Mouse (Mus musculus) layer of hippocampus, postnatal 14 days (tissue): ENCODE data around the gene Cntnap3. TPM values are rescaled to one million over a fixed set of nuclear protein-coding genes. Genes with fewer than 3 reads are reported as not detected.
"Not testable (repeated sequence)": the region's sequence is repeated elsewhere in the genome, so short reads cannot be mapped to it uniquely, and the experiment has no call there.

Source experiments
- DNase-seq, 2 experiments: peaks; one replicate each; pipeline ENCODE4 v3.0.0; 2021 to 2022; ENCODE audit warnings: low spot score in 2 of 2, mixed read lengths in 1 of 2
- long read RNA-seq, 2 experiments: library from polyadenylated mRNA; stranded (forward); transcript quantifications; one replicate each; pipeline ENCODE4 v2.0.0; 2021
- total RNA-seq, 2 experiments: library from RNA; stranded (reverse); gene quantifications; 2 replicates each; pipeline ENCODE4 v1.2.3; 2021

Cntnap3 gene
- total RNA-seq, result 1 to 10 TPM; 5.0 TPM
- long read RNA-seq, experiment 1, full-length matches to known transcripts, result 5 of 8 reads
- long read RNA-seq, experiment 1, partial matches to known transcripts, result 2 of 8 reads
- long read RNA-seq, experiment 1, other reads (novel, unspliced or antisense), result 1 of 8 reads
- long read RNA-seq, experiment 2, partial matches to known transcripts, result 2 of 2 reads
- long read RNA-seq, experiment 2, other reads (novel, unspliced or antisense), result 0 of 2 reads

DNA sequence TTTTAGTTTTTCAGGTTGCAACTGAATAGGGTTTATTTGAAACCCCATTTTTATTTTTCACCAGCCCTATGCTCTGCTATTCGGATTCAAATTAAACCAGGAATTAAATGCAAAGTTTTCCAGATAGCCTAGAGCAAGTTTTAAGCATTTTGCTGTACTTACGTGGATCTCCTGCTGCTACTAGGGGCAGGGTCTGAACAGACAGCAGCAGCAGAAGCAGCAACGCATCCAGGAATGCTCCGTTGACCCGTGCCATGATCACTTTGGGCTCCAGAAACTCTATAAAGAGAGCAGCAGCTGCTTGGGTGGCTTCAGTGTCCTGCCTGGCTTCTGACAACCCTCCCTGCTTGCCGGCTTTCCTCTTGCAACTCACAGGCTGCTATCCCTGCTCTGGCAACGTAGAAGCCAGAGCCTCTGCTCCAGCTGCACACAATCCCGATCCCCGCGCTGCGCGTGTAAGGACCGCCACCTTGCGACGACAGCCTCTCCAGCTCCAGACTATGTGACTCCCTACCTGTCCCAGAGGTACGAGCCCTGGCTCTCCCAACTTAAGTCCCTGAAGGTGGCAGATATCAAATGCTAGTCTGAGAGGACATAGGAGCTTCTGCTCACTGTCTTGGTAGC lies at the start of gene Cntnap3:
TSS of gene Cntnap3 (minus strand) at position 371 of the 624 bp plus-strand sequence.
- peak; percentile 3 to 10 for DNase-seq

DNA sequence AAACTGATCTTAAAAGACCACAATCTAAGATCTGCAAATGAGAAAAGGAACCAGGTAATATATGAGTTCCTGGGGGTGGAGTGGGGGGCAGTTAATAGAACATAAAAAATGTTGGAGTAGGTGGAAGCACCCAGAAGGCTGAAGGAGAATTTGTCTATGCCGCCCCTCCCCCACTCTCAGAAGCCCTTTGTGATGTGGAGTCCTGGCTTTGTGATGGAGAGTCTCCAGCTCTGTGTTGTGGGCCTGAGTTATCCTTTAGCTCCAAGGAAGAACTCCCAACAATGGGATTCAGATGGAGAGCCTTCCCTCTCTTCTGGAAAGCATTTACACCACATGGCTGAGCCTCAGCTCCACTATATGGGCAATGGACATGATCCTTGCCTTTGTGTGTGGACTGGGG lies 13.4 kb upstream of the Cntnap3 start, which contains the start of gene Spata31:
TSS of gene Spata31 (plus strand) at position 216 of the 400 bp plus-strand sequence.
- DNase-seq, result no peak

DNA sequence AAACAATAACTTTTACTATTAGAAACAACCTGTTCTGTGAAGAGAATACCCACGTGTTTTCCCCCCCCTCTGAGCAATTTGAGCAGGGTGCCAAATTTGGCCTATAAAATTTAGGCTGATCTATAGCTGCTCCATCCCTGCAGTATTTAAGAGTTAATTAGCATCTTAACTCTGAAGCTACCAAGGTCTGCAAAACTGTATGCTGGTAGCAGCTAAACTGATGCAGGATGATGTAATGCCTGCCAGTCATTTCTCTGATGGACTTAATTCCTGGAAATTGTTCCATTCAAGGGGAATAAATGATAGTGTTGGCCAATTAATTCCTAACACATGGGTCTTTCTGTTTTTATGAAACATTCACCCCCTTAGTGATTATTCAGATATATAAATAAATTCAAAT lies 623 bp downstream of the Cntnap3 start:
- no peak for DNase-seq

DNA sequence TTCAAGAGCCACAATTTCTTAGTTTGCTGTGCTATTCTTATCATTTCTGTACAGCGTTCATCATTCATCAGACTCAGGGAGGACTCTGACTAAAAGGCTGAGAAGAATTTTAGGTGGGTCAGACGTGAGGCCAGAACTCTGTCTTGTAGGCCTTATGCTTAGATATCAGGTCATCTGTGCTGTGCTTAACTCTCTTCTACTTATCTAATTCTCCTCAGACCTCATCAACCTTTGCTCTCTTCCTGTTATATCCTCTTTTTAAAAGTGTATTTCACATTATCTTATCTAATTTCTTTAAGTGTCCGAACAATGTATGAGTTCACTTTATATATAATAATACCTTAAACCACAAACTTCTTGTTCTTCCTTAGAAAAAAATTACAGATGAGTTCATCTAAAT lies 38.4 kb downstream of the Cntnap3 start:
- DNase-seq, result no peak

DNA sequence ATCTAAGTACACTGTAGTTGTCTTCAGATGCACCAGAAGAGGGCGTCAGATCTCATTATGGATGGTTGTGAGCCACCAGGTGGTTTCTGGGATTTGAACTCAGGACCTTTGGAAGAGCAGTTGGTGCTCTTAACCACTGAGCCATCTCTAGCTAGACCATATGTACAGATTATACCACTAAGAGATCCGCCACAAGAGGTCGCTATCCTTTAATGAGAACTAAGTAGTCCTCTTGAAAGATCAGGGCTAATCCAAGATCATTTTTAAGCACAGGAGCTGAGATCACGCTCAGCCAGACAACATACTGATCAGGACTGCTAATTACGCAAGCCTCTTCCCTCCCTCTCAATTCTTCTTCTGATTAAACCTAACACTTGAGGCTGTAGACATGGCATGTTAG lies 78.9 kb downstream of the Cntnap3 start:
- not testable (repeated sequence) for DNase-seq

DNA sequence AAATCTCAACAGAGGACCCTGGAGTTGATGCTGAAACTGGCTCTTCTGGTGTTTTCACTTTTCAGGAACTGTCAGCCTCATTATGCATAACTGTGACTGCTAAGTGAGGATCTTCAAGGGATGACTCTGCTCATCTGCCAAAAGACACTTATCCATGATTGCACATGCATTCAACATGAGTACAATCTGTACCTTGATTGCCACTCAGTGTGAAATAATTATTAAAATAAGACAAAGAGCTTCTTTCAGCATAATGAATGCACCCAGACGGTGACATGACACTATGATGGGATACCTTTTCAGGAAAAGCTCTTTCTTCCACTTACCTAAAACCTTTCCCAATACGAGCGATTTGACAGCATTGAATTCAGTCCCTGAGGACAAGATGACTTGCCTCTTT lies 158.4 kb downstream of the Cntnap3 start:
- DNase-seq, result no peak

DNA sequence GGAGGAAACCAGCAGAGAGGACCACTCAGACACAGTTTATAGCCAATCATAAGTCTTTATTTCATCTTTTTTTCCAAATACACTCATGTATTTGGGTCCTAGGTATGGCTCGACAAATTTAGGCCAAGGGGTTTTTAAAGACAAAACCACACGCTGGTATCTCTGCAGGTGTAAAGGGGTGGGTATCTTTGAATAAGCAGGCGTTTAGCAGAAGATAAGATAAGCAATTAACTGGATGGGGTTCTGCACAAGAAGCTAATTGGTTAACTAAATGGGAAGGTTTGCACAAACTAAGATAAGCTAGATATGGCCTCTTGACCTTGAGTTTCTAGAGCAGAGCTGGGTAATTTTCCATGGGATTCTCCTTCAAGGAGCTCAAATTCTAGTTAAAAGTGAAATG lies 171.5 kb downstream of the Cntnap3 start:
- DNase-seq, result no peak

DNA sequence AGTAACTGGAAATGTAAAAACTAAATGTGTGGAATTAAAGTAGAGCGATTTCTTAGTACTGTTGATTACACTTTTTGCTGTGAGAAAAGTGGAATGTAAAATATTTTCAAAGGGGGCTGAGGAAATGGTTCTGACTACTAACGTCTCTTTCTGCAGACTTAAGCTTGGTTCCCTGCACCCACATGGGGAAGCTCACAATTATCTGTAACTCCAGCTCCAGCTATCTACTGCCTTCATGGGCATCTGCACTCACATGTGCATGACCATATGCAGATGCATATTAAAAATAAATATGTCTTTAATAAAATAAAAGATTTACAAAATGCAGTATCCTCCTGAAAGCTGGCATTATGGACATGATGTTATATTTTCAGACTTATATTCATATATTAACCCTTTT lies 187.0 kb downstream of the Cntnap3 start:
- DNase-seq, result no peak

DNA sequence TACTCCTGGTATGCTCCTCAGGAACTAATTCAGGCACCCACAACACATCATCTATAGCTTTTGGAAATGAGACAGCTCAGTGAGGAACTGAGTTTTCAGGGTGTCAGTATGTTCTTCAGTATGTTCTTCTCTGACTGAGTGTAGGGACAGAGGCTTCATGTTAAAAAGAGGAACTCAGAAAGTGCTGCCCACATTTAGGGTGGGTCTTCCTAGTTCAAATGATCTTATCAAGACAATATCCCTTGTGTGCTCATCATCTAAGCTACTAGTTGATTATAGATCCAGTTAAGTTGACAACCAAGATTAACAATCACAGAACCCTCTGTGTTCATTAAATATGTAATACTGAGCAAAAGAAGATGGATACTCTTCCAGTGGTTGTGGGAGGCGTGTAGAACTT lies 211.3 kb downstream of the Cntnap3 start:
- no peak for DNase-seq

Other genes starting within 250 kb of the Cntnap3 start
- gene Spata31, start 13.5 kb upstream of the Cntnap3 start, total RNA-seq, result not detected
- gene Spata31d1c, start 129.1 kb upstream of the Cntnap3 start, total RNA-seq, result not detected
- gene Prss47, start 148.8 kb upstream of the Cntnap3 start, total RNA-seq, result not detected
- 10 to 100 TPM; 32.6 to 36.7 TPM for gene Mfsd14b, start 209.0 kb upstream of the Cntnap3 start, total RNA-seq
- not detected for gene Olfr465-ps1, start 234.1 kb upstream of the Cntnap3 start, total RNA-seq
- under 1 TPM in 1 of 2 experiments, not detected in 1; 0.07 TPM for gene Olfr466, start 246.3 kb upstream of the Cntnap3 start, total RNA-seq